Mouse (Mus musculus): Measurements from ENCODE around the gene Exoc4. TPM values are rescaled to one million over a fixed set of nuclear protein-coding genes. Genes with fewer than 3 reads are reported as not detected.

Gene Exoc4
- total RNA-seq (2015) (25.9 and 26.7 TPM in 2 replicates), total RNA-seq (2017) (39.3 and 40.1 TPM in 2 replicates)

DNA sequence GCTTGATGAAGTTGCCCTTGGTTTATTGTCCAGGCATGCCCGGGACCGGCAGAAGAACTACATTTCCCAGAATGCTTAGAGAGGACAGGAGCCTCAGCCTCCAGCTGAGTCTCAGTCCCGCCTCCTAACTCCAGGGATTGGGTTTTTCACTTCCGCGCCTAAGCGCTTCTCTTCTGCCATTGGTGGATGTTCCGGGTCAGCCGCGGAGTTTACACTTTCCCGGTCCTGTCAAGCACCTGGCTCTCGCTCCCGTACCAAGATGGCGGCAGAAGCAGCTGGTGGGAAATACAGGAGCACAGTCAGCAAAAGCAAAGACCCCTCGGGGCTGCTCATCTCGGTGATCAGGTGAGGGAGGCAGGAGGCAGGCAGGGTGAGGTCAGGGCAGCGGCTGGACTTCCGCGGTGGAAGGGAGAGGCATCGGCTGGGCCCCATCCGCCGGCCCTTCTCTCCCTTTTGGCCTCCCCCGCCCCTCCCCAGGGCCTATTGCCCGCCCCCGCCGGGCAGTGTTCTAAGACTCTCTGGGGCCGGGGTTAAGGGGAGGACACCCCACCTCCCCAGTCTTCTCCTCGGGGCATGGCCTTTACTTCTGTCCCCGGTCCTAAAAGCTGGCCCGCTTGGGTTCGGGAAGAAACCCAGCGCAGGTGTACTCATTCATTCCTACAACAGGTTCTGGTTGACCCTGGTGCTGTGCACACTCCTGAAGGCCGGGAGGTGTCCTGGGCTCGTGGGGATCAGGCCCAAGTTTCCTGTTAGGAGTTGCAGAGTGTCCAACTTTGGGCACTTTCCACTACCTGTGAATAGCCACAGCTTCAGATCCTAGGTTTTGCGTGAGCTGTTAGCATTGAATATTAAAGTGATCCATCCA, at the start of gene Exoc4:
Gene Exoc4, plus strand, starts transcription at position 192 of the 865 bp plus-strand sequence.
- ATAC-seq (ENCODE audit: poor library complexity, severe bottlenecking): peak; percentile 100

DNA sequence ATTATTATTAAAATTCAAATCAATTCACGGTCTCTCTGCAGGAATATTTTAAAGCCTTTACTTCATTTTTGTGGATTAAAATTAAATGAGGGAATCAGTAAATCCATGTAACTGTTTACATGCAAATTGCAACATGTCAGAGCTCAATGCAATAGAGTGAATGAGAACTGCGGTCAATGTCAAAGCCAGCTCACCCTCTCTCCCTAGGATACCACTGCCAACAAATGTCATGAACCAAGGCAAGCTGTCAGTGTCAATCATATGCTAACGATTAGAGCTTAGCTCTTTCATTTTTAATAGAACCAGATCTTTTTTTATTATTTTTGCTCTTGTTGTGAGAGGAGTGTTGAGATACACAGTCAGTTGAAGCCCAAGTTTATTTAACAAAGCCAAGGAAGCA, 30.1 kb upstream of the Exoc4 start:
- ATAC-seq (ENCODE audit: poor library complexity, severe bottlenecking): no peak

DNA sequence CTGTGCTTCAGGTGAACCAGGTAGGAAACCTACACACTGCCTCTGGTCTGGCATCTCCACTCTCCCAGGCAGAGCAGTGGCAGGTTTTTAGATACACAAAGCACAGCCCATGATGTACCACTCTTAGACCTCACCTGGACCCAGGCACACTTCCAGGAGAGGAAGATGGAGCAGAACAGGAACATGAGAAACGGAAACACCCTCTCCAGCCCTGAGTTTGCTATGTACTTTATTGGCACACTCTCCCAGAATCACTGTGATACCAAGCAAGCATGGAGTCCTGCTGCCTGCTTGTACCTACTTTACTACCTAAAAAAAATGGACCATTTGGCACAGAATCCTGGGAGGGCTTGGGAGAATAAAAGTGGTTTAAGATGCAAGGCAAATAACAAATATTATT, 22.2 kb upstream of the Exoc4 start:
- no peak for ATAC-seq (ENCODE audit: poor library complexity, severe bottlenecking)

DNA sequence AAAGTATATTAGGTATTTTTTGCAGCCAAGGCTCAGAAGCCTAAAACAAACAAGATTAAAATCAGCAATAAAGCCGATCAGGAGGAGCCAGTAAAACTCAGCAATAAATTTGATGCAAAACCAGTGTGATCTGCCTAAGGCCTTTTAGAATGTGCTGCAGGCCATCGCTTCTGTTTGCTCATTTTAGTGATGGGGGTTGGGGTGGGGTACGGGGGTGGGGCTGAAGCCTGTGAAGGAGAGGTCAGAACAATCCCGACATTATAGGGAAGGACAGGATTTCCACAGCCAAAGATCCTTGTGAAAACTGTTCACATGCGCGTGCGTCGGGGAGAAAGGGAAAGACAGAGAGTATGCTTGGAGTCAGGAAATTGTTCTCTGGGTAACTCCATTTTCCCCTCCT, 21.5 kb upstream of the Exoc4 start:
- ATAC-seq (ENCODE audit: poor library complexity, severe bottlenecking): no peak

DNA sequence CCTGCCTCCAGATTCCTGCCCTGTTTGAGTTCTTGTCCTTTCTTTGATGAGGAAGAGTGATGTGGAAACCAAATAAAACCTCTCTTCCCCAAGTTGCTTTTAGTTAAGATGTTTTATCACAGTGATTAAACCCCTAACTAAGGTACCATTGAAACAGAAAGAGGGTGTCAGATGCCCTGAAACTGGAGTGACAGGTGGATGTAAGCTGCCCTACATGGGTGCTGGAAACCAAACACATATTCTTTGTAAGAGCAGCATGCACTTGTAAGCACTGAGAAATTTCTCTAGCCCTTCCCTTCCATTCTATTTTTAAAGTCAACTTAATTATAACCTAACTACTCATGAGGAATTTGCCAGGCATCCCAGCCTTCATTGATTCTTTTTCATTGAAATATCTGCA, 7.6 kb upstream of the Exoc4 start:
- ATAC-seq (ENCODE audit: poor library complexity, severe bottlenecking): no peak

DNA sequence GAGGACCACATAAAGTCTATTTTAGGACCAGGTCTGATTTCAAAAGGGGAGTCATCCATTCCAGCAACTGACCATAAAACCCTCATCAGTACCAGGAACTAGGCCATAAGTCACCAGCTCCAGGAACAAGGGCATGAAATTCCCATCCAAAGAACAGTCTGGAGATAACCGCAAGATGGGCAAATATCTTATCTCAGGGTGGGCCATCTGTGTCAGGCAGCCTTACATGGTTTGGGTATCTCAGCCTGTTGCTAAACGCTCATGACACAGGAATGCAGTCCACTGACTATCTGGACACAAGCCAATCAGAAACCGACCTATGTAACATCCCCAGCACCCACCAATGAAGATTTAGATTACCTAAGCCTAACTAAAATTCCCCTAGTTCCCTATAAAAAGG, 4.3 kb upstream of the Exoc4 start:
- ATAC-seq (ENCODE audit: poor library complexity, severe bottlenecking): no peak

DNA sequence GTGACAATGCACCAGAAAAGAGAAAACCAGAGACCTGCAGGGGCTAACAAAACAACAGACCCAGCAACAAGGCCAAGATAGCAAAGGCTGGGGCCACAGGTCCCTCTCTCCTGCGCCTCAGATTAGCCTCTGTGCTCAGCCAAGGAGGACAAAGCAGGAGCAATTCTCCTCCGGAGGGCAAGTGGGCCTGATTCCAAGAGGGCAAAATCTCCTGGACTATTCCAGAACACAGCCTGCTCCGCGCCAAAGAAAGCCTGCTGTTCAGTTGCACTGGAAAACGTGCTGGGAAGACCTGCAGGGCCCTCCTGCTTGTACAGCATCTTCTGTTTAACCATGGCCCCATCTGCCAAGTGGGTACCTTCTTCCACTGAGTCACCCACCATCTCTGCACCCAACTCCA, 1.7 kb upstream of the Exoc4 start:
- ATAC-seq (ENCODE audit: poor library complexity, severe bottlenecking): no peak

DNA sequence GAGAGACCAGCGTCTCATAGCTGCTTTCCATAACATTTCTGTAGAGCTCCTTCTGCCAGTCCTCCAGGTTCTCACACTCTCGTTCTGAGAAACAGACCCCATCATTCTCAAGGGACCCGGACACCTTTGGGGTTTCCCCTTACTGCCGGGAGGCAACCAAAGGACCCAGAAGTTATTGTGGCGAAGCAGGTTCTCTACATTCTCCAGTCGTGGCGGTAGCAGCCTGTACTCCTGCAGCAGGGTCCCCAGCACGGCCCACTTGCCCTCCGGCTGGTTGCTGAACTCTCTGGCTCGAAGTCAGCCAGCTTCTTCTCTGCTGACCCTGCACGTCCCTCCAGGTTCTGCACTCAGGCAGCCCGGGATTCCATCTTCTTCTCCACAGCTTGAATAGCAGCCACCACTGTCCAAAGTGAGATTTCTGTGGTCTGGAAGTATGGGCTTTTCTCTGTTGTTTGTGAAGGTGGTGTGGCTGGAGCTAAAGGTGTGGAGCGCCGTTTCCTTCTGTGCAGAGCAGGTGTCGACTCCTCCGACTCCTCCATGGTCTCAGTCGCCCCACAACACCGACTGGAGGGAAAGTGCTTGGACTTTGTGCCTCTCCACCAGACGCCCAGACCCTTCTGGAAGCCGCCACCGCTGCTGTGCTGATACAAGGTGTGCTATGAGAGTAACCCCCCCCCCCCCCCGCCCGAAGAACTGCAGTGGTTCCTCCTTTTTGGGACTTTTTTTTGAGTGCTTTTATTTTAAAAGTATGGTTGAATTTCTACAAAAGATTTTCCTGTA, 1.1 kb upstream of the Exoc4 start:
- no peak for ATAC-seq (ENCODE audit: poor library complexity, severe bottlenecking)

DNA sequence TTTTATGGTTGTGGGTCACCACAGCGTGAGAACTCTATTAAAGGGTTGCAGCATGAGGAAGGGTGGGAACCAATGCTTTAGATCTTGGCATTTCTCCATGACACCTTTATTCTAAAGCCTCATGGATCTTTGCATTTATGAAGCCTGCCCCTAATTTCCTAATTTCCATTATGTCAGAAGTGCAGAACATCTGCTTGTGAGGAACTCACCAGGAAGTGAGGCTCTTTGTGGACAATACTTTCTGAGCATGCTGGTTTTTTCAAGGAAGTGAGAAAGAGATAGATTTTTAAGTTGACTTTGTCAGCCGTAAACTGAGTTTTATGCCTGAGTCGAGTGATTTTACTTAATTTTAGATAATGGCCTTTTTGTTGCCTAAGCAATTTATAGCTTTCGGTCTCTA, 7.8 kb downstream of the Exoc4 start:
- peak; percentile 35; the same call in 1 of the 2 replicates for ATAC-seq (ENCODE audit: poor library complexity, severe bottlenecking)

DNA sequence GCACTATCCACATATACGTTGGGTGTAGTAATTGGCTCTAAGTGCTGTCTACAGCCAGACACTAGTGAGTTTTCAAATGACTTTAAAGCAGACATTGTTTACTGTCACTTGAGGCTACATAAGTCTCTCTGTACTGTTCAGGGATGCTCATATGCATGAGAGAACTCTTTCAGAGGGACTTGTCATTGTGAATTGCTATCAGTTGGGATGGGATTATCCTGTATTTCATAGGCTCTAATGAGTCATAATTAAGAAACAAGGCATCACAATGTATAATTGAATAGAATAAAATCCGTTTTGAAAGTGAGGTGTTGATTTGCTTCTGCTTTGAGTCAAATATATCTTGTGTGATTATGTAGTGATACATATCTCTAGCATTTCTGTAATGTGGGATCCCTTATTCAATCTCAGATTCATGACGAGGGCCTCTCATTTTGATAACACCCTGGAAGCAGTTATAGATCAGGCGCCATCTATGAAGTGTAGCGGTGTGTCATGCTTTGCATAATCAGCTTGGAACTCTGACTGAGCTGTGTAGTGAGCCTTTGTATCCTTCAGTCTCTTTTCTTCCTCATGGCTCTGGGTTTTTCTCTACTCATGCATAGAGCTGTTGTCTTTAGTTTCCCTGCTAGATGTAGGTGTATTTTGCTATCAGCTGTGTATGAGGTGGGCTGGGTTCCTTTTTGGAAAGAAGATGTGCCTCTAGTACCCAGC, 8.3 kb downstream of the Exoc4 start:
- ATAC-seq (ENCODE audit: poor library complexity, severe bottlenecking): no peak

DNA sequence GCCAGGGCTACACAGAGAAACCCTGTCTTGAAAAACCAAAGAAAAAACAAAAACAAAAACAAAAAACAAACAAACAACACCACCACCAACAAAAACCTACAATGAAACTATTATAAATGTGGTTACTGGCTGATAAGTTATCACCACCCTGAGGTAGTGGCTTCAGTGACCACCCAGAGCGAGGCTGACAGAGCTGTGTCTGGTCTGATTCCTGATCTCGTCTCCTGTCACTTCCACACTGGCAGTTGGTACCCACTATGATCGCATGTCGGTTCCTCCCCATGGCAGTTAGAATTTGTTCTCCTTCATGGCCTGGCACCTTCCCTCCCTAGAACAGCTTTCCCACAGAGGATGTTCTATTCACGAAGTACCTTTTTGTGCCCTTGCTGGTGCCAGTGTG, 11.0 kb downstream of the Exoc4 start:
- ATAC-seq (ENCODE audit: poor library complexity, severe bottlenecking): no peak

DNA sequence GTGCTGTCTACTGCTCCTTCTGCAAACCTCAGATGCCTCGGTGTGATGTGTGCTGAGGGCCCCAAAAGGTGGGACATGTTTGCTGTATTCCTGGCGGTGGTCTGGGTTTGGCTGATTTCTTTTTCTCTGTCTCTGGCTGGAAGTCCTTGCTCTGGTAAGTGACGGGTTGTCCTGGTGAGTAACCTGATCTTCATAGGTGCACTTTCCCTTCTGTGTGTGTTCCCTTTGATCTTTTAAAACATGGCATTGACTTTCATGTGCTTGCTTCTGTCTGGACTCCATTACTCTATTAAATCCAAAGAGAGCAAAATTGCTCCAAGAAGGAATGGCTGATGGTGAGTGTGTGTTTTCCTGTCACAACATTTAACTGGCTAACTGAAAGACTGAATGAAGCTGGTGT, 12.7 kb downstream of the Exoc4 start:
- ATAC-seq (ENCODE audit: poor library complexity, severe bottlenecking): no peak

DNA sequence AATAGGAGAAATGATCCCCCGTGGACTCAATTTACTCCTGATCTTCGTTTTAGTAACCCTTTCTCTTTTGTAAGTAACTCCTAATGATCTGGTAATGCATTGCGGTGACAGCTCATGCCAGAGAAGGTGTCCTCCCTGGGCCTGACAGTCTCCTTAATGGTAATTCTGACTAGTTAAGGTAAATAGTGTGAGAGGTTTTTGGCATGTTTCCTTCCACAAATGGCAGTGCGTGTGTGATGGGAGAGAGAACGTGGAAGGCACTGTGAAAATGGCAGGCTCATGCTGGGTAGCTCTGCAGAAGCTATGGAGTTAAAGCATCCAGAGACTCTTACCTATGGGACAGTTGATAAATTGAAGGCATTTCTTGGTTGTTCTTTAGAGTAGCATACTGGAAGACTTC, 15.1 kb downstream of the Exoc4 start:
- ATAC-seq (ENCODE audit: poor library complexity, severe bottlenecking): no peak

DNA sequence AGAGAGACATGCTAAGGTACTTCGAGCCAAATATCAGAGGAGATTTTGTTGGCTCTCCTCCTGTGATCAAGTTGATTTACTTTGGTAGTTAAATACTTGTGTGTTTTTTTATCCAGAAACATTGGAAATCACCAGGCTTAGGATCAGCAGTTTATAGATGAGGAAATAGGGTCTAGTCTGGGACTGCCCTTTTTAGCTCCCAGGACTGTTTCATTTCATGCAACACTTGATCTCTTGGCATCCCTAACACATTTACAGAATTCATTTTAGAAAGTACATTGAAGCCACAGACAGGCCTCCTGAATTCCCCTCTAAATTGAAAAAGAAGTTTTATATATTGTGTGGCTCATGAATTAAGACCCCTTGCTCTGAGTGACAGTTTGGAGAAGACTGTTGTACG, 15.5 kb downstream of the Exoc4 start:
- ATAC-seq (ENCODE audit: poor library complexity, severe bottlenecking): no peak

DNA sequence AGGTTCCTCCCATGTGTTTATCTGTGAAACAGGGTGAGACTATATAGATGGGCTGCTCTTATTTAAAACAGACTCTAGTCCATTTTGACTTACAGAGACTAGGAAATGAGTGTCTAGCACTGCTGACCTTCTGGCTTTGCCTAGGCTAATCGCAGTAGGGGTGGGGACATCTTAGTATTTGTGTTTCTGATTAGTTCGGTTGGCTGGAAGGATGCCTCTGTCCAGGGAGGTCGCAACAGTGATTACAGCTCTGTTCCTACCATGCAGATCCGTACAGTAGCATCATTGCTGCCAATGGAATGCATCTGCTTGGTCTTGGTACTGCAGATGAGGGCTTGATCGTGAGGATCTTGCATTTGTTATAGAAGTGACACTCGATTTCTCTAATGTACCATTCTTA, 18.7 kb downstream of the Exoc4 start:
- ATAC-seq (ENCODE audit: poor library complexity, severe bottlenecking): no peak

DNA sequence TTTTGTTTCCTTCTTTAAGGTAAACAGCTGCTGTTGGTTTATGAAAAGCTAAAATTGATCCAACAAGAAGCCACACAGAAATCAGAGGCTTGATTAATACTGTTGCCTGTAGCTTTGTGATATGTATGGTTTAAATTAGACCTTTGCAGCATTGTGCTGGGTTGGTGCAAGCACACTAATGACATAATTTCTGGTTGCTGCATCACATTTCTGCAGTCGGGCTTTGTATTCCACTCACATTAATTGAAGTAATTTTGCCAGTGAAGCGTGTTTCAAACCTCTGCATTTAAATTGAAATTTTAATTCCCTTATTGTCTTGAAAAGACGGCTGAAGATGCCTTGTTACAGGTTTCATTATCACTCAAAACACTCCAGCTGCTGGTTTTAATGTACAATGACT, 34.6 kb downstream of the Exoc4 start:
- ATAC-seq (ENCODE audit: poor library complexity, severe bottlenecking): no peak

DNA sequence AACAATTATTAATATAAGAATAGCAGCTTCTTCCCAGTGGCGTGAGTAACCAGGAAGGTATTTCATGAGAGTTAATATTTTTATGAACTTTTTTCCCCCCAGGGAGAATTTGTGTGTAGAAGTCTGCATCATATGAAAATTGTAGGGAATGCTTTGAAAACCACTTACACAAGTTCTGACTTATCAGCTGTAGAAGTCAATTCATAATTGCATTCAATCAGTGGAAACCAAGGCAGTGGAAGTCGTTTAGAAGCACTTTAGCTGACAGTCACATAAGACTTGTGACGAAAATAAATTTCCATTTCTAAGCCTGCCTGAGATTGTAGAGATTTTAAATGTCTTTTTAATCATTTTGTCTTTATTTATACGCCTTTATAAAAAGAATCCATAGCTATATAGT, 35.1 kb downstream of the Exoc4 start:
- no peak for ATAC-seq (ENCODE audit: poor library complexity, severe bottlenecking)

DNA sequence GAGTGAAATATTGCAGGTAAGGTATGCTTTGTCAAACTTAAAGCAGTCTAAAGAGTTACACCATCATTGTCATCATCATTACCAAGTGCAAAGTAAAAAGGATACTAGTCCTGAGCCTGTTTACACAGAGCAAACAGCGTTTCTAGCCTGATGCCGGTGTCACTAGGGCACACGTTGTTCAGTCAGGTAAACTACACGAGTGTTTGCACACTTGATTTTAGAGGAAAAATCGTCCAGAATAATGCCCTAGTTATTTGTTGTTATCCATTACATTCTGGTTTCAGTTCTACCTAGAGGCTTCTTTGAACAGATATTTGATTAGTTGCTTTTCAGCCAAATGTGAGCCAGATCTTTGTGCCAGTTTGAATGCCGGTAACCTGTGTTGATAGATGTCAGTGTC, 37.5 kb downstream of the Exoc4 start:
- ATAC-seq (ENCODE audit: poor library complexity, severe bottlenecking): no peak

DNA sequence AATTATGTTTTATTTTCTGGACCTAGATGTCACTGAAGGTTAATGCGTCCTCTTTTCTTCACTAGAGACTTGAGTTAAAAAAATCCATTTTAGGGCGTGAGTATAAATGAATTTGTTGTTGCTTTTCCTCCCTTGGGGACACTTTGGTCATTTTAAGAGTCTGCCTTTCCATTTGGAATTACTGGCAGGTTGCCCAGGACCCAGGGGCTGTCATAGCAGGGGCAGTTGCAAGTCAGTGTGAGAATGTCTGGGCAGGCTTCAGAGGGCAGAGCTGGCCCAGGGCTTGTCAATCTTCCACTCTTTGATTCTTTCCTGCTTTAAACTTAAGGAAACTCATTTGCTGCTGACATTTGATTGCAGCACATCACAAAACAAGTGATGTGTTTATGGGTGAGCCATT, 45.7 kb downstream of the Exoc4 start:
- no peak for ATAC-seq (ENCODE audit: poor library complexity, severe bottlenecking)

DNA sequence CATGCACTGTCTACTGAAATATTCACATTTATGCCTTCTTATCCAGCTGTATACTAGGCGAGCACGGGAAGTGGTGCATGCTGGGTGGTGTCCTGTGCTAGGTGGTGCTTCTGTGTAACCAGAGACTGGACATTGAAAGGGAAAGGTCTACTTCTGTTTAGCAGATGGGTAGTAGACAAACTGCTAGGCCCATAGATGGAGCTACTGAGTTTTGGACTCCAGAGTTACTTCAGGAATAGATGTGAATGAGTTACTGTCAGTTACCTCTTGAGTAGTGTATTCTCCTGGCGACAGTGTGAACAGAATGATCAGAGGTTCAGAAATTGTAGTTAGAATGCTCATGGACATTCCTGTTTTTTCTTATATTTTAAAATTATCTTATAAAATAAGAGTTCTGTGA, 48.7 kb downstream of the Exoc4 start:
- ATAC-seq (ENCODE audit: poor library complexity, severe bottlenecking): no peak

DNA sequence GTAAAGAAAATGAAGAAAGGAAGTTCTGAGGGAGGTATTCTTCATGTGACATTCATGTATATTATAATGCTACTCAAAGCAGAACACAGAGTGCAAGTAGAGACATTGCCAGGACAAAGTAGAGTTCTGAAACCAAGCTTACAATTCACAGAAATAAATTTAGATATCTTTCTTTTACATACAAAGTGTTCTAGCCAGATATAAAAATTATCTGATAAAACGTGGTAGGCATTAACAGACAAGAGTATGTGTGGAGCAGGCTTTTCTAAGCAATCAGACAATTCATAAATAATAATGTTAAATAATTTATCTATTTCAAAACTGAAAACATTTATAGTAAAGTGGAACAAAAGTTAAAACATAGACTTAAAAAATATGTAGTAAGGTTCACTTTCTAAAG, 49.9 kb downstream of the Exoc4 start:
- ATAC-seq (ENCODE audit: poor library complexity, severe bottlenecking): no peak

DNA sequence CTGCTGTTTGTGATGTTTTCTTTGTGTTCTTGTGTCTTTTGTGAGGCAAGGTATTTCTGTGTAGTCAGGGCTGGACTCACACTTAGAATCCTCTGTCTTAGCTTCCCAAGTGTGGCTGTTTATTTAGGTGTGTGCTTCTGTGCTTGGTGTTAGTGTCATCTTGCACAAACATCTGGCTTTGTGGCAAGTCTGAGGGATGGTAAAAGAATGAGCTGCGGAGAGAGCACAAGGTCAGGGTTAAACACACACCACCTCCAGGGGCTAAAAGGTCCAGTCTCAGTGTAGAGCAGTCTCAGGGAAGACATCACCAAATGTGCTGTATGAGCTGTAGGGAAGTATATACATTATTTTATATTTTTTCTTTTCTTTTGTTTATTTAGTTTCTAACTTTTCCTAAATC, 57.1 kb downstream of the Exoc4 start:
- ATAC-seq (ENCODE audit: poor library complexity, severe bottlenecking): no peak

All from megakaryocyte, adult 5-6 weeks (primary cell).